Mouse (Mus musculus) midbrain, embryonic 12.5 days (tissue): Measurements from ENCODE around the gene Fzd1. TPM values are rescaled to one million over a fixed set of nuclear protein-coding genes. Genes with fewer than 3 reads are reported as not detected.

Experiments
- ATAC-seq: fragments of 200-750 bp; cut with Nextera tagmentation; 2 replicates; pipeline ENCODE4 v1.8.0; 2017; ENCODE audit warnings: low read depth, moderate TSS enrichment, moderate library complexity; ENCODE audit not compliant: low FRiP score
- H3K27ac ChIP-seq: fragments of 300-500 bp; sonication (generic); replicated peaks from 2 replicates; pipeline ENCODE4 v1.5.1; 2016; ENCODE audit warnings: mild to moderate bottlenecking
- H3K27me3 ChIP-seq: fragments of 300-500 bp; sonication (generic); 2 replicates; pipeline ENCODE4 v1.6.1; 2016; ENCODE audit warnings: mild to moderate bottlenecking
- H3K36me3 ChIP-seq: fragments of 300-500 bp; sonication (generic); 2 replicates; pipeline ENCODE4 v1.6.1; 2016
- H3K4me1 ChIP-seq: fragments of 300-500 bp; sonication (generic); 2 replicates; pipeline ENCODE4 v1.6.1; 2016
- H3K4me2 ChIP-seq: fragments of 300-500 bp; sonication (generic); replicated peaks from 2 replicates; pipeline ENCODE4 v1.6.1; 2016; ENCODE audit warnings: mild to moderate bottlenecking, moderate library complexity
- H3K4me3 ChIP-seq: fragments of 300-500 bp; sonication (generic); 2 replicates; pipeline ENCODE4 v1.5.1; 2016; ENCODE audit warnings: mild to moderate bottlenecking
- H3K9ac ChIP-seq: fragments of 300-500 bp; sonication (generic); replicated peaks from 2 replicates; pipeline ENCODE4 v1.6.1; 2016; ENCODE audit warnings: mild to moderate bottlenecking, moderate library complexity
- H3K9me3 ChIP-seq: fragments of 300-500 bp; sonication (generic); 2 replicates; pipeline ENCODE4 v1.6.1; 2016; ENCODE audit warnings: mild to moderate bottlenecking
- WGBS: fragments of 180-500 bp; shearing (Covaris S2); methylation state at CpG from one replicate; pipeline ENCODE4 v1.1.7; 2016; 5-methylcytosine and 5-hydroxymethylcytosine counted together
- polyA plus RNA-seq: library from polyadenylated mRNA; unstranded; fragments of >200 nt; fragmentation: Nextera tagmentation; extraction: Ambion mirVana; gene quantifications from 2 replicates; pipeline ENCODE4 v1.2.1, GENCODE M21; 2016

Fzd1 gene
- 60.9 and 66.9 TPM in 2 replicates for polyA plus RNA-seq

DNA sequence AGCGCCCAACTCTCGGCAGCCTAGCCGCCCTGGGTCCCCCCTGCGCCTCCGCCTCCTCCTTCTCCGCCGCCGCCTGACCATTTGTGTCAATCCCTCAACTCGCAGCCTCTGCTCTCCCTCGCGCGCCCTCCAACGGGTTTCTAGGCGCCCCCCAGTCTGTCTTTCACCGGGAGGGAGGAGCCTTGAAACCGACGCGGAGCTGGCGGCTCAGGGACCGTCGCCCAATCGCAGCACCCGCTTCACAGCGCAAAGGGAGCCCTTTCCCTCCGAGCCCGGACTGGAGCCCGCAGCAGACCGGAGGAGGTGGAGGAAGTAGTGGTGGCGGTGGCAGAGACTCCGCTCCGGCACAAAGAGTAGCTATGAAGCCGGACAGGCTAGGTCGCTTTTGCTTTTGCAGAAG is at the start of gene Fzd1:
Gene Fzd1, minus strand, starts transcription at position 134 of the 400 bp plus-strand sequence.
- Histone ChIP-seq H3K4me1 (peaks cover 34% of the 10 kb centered on the region), H3K4me3 (peak within 1 kb of the TSS; percentile 92), H3K9ac (peak within 1 kb of the TSS; percentile 95), H3K36me3 (no peaks in the 10 kb centered on the region), H3K9me3 (no peaks in the 10 kb centered on the region), H3K4me2 (peak within 1 kb of the TSS; percentile 82), H3K27ac (peak within 1 kb of the TSS; percentile 98), H3K27me3 (peaks cover 10% of the 10 kb centered on the region)
- ATAC-seq, result peak; percentile 94
- WGBS, result 0% methylated on average over 33 of the region's 33 CpGs

DNA sequence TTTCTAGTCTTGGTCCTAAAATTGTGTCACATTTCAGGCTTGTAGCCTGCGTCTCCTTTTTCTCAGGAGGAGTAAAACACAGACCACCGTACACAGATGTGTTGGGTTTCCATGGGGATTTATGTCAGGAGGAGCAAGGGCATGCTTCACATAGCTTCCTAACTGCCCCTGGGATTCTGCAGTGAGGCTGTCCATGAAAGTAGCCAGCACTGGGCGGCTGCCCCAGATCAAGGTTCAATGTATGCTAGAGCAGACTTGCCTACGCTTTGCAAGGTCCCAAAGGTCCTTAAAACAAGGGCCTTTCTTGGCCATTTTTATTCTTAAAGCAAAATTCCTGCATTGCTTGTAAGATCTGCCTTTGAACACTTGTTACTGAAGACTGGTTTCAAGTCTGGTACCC is 47.4 kb upstream of the Fzd1 start:
- H3K4me3 ChIP-seq, result no peak overlapping the region
- H3K9ac ChIP-seq, result no peak overlapping the region
- peaks cover 5% of the 10 kb centered on the region; the same call in 1 of the 2 replicates for H3K27me3 ChIP-seq
- WGBS, result 45% methylated on average over 4 of the region's 4 CpGs
- no peak overlapping the region for H3K4me2 ChIP-seq
- no peak overlapping the region for H3K27ac ChIP-seq
- no peaks in the 10 kb centered on the region for H3K36me3 ChIP-seq
- ATAC-seq, result no peak
- peaks cover 26% of the 10 kb centered on the region for H3K4me1 ChIP-seq
- H3K9me3 ChIP-seq, result no peaks in the 10 kb centered on the region

DNA sequence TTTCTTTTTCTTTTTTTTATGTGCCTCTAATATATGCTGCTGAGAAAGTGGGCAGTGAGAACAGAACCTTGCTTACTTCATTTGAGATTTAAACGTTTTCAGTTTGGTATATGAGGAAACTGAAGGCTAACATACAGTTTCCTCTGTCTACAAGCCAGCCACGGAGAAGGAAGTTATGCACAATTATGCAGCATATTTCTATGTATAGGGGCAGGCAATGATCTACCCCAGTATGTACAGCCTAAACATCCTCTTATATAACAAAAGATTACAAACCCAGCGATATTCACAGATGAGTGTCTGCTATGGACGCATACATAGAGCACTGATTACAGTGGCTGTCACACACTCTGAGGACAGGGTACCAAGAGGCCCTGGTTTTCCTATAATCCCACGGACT is 45.9 kb upstream of the Fzd1 start:
- Histone ChIP-seq H3K4me3 (no peak overlapping the region), H3K27me3 (peaks cover 5% of the 10 kb centered on the region; the same call in 1 of the 2 replicates), H3K9ac (no peak overlapping the region), H3K4me2 (no peak overlapping the region), H3K27ac (no peak overlapping the region), H3K9me3 (no peaks in the 10 kb centered on the region), H3K36me3 (no peaks in the 10 kb centered on the region), H3K4me1 (peaks cover 26% of the 10 kb centered on the region)
- 76% methylated on average over 5 of the region's 5 CpGs for WGBS
- ATAC-seq, result no peak

DNA sequence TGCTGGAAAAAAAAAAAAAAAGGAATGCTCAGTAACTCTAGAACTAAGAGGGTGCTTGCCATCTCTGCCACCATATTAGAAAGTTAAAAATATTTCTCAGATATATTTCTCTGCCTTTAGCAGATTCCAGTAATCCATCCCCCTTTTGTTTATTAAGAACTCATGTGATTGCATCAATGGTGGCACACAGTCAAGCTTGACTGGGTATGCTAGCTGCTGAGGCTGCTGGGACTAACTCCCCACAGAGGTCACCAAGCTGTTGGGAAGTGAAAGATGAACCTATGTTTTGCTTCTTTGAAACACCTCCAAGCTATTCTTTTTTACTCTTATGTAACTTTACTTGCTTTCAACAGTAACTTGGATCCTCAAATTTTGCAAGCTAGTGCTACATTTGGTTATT is 44.1 kb upstream of the Fzd1 start:
- Histone ChIP-seq H3K36me3 (no peaks in the 10 kb centered on the region), H3K4me2 (no peak overlapping the region), H3K27me3 (peaks cover 5% of the 10 kb centered on the region; the same call in 1 of the 2 replicates), H3K9me3 (no peaks in the 10 kb centered on the region), H3K27ac (no peak overlapping the region), H3K4me1 (peaks cover 26% of the 10 kb centered on the region), H3K4me3 (no peak overlapping the region), H3K9ac (no peak overlapping the region)
- no peak for ATAC-seq

DNA sequence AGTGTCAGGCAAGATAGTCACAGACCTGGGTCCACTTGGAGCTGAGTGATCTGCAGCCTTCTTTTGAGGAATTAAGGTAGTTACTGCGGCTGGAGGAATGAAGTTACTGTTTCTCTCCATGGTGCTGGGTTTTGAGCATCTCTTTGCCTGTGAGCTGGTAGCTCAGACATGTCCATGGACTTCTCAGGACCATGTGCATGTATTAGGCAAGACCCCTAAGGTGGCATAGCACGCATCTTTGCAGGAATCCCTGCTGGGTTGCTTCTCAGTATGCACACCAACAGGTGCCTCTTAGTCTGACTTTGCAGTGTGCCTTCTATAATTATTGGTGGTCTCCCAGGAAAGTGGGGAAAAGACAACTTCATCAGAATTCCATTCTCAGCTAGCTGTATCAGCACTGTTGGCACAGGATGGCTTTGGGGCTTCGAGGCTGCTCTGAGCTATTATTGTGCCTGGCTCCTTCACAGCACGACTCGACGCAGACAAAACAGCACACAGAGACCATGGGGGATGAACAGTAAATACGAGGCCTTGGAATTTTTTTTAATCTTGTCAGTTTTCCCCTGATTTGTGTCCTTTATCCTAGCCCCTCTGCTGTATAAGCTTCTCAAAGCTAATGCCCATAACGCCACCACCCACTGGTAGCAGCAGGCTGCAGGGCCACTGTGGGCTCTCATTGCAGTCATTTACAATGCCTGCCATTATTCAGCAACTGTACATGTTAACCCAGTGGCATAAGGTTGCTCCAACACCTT is 43.4 kb upstream of the Fzd1 start:
- Histone ChIP-seq H3K27me3 (peaks cover 5% of the 10 kb centered on the region; the same call in 1 of the 2 replicates), H3K27ac (no peak overlapping the region), H3K4me2 (no peak overlapping the region), H3K9me3 (no peaks in the 10 kb centered on the region), H3K9ac (no peak overlapping the region), H3K4me3 (no peak overlapping the region), H3K4me1 (peaks cover 26% of the 10 kb centered on the region), H3K36me3 (no peaks in the 10 kb centered on the region)
- ATAC-seq, result peak; percentile 64
- WGBS, result 45% methylated on average over 8 of the region's 8 CpGs

DNA sequence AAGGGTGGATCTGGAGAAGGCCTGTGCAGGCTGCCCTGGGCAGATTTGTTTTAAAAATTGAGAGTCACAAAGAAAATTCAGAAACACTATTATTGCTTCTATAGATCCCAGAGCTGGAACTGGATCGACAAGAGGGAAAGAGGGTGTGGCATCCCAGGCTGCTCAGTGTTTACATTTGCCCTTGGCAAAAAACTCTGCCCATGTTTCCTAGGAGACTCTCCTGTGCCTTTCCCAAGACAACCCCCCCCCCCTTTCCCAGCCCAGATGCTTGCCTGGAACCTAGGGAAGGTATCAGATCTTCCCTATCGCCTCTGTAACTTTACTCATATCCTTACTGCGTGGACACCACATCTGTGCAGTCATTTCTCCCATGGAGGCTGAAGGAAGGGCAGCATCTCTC is 33.4 kb upstream of the Fzd1 start:
- H3K4me2 ChIP-seq, result no peak overlapping the region
- H3K27ac ChIP-seq, result no peak overlapping the region
- no peak overlapping the region for H3K9ac ChIP-seq
- H3K27me3 ChIP-seq, result no peaks in the 10 kb centered on the region
- 81% methylated on average over 3 of the region's 3 CpGs for WGBS
- H3K4me1 ChIP-seq, result 0 out of 2 replicates have a peak, but pooled peaks cover 7% of the 10 kb centered on the region
- no peak overlapping the region for H3K4me3 ChIP-seq
- no peaks in the 10 kb centered on the region for H3K36me3 ChIP-seq
- H3K9me3 ChIP-seq, result 0 out of 2 replicates have a peak, but pooled peaks cover 5% of the 10 kb centered on the region
- ATAC-seq, result no peak

DNA sequence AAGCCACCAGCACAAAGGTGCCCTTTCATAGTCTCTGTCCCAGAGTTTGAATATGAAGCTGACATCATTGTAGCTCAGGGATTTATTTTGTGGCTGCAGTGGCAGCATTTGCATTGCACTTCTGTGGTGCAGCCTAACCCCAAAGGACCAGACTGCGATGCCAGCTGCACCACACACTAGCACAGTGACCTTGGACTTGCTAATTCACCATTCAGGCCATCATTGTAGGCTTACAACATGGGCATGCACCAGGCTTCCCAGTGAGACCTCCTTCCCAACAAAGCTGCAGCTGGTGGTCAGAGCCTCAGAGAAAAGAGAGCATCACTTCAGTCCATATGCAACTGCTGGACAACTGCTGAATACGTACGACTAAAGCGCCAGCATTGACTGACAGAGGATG is 32.4 kb upstream of the Fzd1 start:
- H3K36me3 ChIP-seq, result no peaks in the 10 kb centered on the region
- 0 out of 2 replicates have a peak, but pooled peaks cover 7% of the 10 kb centered on the region for H3K4me1 ChIP-seq
- H3K9me3 ChIP-seq, result 0 out of 2 replicates have a peak, but pooled peaks cover 5% of the 10 kb centered on the region
- 67% methylated on average over 4 of the region's 4 CpGs for WGBS
- H3K4me2 ChIP-seq, result no peak overlapping the region
- H3K9ac ChIP-seq, result no peak overlapping the region
- peak; percentile 80 for ATAC-seq
- H3K27ac ChIP-seq, result peak overlapping the region; percentile 40
- H3K4me3 ChIP-seq, result no peak overlapping the region
- H3K27me3 ChIP-seq, result no peaks in the 10 kb centered on the region

DNA sequence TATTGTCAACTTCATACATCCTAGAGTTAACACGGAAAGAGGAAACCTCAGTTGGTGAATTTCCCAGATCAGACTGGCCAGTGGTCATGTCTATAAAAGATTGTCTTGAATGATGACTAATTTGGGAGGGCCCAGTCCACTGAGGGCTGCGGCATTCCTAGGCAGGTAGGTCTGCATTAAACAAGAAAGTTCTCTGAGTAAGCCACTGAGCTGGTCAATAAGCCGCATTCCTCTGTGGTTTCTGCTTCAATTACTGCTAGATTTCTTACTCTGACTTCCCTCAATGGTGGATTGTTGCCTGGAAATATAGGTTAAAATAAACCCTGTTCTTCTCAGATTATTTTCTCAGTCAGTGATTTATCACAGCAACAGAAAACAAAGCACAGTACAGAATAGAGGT is 30.6 kb upstream of the Fzd1 start:
- Histone ChIP-seq H3K9ac (no peak overlapping the region), H3K4me3 (no peak overlapping the region), H3K36me3 (no peaks in the 10 kb centered on the region), H3K4me2 (no peak overlapping the region), H3K9me3 (no peaks in the 10 kb centered on the region), H3K27me3 (no peaks in the 10 kb centered on the region), H3K27ac (no peak overlapping the region), H3K4me1 (0 out of 2 replicates have a peak, but pooled peaks cover 7% of the 10 kb centered on the region)
- WGBS, result 93% methylated on average over 3 of the region's 3 CpGs
- no peak for ATAC-seq

DNA sequence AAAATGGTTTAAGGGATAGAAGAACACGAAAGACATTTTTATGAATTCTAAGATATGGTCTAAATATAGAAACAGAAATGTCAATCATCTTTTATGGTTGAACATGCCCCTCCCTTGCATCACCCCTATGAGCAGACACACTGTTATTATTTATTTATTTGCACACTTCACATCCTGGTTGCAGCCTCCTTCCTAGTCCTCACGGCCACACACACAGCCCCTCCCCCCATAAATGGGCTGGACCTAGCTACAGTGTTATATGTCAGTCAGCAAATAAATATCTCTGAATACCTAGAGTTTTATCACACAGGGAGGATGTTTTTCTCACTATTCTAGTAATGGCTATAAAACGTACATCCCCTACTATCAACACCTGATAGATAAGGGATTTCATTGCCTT is 29.0 kb upstream of the Fzd1 start:
- Histone ChIP-seq H3K4me1 (0 out of 2 replicates have a peak, but pooled peaks cover 7% of the 10 kb centered on the region), H3K36me3 (no peaks in the 10 kb centered on the region), H3K9ac (no peak overlapping the region), H3K9me3 (no peaks in the 10 kb centered on the region), H3K4me3 (no peak overlapping the region), H3K4me2 (no peak overlapping the region), H3K27ac (no peak overlapping the region), H3K27me3 (no peaks in the 10 kb centered on the region)
- WGBS, result 93% methylated on average over 3 of the region's 3 CpGs
- ATAC-seq, result no peak

DNA sequence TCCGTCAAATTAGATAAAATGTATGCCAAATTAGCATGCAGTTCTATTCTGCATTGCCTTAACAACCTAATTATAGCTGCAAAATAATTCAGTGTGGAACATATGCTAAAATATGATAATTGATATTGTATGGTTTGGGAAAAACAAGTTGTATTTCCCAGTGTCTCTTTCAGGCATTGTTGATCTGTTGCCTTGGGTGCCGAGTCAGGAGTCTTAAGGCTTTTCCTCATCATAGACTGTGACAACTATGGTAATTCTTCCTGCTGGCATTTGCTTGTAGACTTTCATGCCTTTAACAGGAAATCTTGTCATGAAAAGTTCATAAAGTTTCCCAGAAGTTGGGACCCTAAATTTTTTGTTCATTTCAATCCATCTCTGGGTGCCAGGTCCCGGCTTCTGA is 20.4 kb upstream of the Fzd1 start:
- Histone ChIP-seq H3K4me3 (no peak overlapping the region), H3K36me3 (no peaks in the 10 kb centered on the region), H3K4me1 (peaks cover 8% of the 10 kb centered on the region), H3K4me2 (no peak overlapping the region), H3K27ac (no peak overlapping the region), H3K9me3 (no peaks in the 10 kb centered on the region), H3K27me3 (0 out of 2 replicates have a peak, but pooled peaks cover 6% of the 10 kb centered on the region), H3K9ac (no peak overlapping the region)
- 86% methylated on average over 3 of the region's 3 CpGs for WGBS
- ATAC-seq, result no peak

DNA sequence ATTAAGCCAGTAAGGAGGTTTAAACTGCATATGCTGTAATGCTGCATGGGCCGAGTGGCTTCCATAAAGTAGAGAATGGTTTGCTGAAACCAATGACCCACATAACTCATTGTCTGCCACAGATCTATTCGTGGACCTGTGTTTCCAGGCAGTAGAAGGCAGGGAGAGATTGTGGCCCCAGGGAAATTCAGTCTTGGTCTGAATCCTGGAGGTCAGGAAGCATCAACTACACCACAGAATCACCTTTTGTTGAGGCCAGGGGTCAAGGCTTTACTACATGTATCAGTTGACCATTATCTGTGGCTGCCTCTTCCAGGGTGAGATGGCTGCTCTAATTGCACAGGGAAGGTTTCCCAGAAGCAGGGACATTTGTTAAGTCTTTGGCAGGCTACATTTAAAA is 18.7 kb upstream of the Fzd1 start:
- ATAC-seq, result no peak
- 76% methylated on average over 2 of the region's 2 CpGs for WGBS
- Histone ChIP-seq H3K9ac (no peak overlapping the region), H3K4me1 (peaks cover 12% of the 10 kb centered on the region), H3K9me3 (no peaks in the 10 kb centered on the region), H3K36me3 (no peaks in the 10 kb centered on the region), H3K27me3 (0 out of 2 replicates have a peak, but pooled peaks cover 6% of the 10 kb centered on the region), H3K27ac (no peak overlapping the region), H3K4me3 (no peak overlapping the region), H3K4me2 (no peak overlapping the region)

DNA sequence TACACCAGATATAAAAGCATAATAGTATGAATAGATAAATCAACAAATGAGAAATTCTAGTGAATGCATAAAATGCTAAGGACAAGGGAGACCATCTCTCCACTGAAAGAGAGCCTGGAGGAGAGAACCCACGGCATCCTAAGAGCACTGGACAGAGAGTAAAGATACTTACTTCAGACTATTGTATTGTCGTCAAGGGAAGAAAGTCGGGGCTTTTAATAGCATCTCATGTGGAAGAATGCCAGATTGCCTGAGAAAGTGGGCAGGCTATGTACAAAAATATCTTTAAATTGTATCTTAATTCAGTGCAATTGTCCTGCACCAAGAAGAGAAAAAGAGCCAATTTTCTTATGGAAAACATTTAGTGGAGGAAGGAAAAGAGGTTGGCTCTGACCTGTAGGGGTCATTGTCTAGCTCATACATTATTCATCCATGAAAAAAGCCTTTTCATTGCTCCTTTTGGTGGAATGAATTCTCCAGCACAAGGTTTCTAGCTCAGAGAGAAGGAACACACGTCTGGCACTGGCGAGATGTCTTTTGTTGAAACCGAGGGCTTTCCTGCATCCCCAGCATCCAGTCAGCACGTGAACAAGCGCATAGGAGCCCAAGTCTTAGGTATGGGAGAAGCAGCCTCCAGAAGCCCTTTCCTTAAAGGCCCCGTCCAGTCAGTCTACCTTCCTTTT is 15.4 kb upstream of the Fzd1 start:
- Histone ChIP-seq H3K4me3 (no peak overlapping the region), H3K27me3 (0 out of 2 replicates have a peak, but pooled peaks cover 6% of the 10 kb centered on the region), H3K9me3 (no peaks in the 10 kb centered on the region), H3K9ac (no peak overlapping the region), H3K36me3 (no peaks in the 10 kb centered on the region), H3K4me2 (no peak overlapping the region), H3K4me1 (peaks cover 12% of the 10 kb centered on the region), H3K27ac (peak overlapping the region; percentile 49)
- ATAC-seq, result peak; percentile 52
- 15% methylated on average over 9 of the region's 9 CpGs for WGBS
